Comparison of ENCODE assay signal across 20 mouse cellular contexts in genomic region chr7:99213686-99214085, GRCm38 (mm10). TPM values are rescaled to one million over a fixed set of nuclear protein-coding genes. Genes with fewer than 3 reads are reported as not detected.
DNase-seq lines count a peak whose midpoint lies in the region; ATAC-seq and TF ChIP-seq lines count a peak whose summit lies in the region.
"Had no signal": no experiment of that assay in that cellular context is flagged by ENCODE, and none has a peak within 500 bp of the region (broad histone marks: within the 10 kb centered on the region; RNA-seq: fewer than 3 reads in every experiment).

No protein-coding gene starts in this region.

- DNase-seq in layer of hippocampus, adult 11-12 months (ENCODE audit: low spot score), result peak; percentile 48
- no peak for DNase-seq in layer of hippocampus, adult 9-10 months (ENCODE audit: low spot score)
- DNase-seq in layer of hippocampus, postnatal 36 days, result peak; percentile 64 to 69
- DNase-seq in lung, adult 18-20 months, result no peak
- DNase-seq in hindbrain, postnatal 0 days (ENCODE audit: low spot score), result no peak
- DNase-seq: adrenal gland, adult 2 months; adrenal gland, postnatal 25 days; cerebellum, adult 11 months; cerebellum, adult 8-10 months; cerebellum, postnatal 36 days; gastrocnemius, postnatal 25 days; heart, postnatal 14 days had no signal

- H3K4me2 ChIP-seq in hindbrain, postnatal 0 days (ENCODE audit: low read depth, low read length), result no peak overlapping the region
- H3K4me2 ChIP-seq: embryonic facial prominence, embryonic 13.5 days; forebrain, embryonic 12.5 days; heart, embryonic 15.5 days; hindbrain, embryonic 13.5 days had no signal

- H3K27me3 ChIP-seq in hindbrain, postnatal 0 days (ENCODE audit: insufficient read depth, low read length), result no peaks in the 10 kb centered on the region
- H3K27me3 ChIP-seq: embryonic facial prominence, embryonic 13.5 days; heart, embryonic 15.5 days; hindbrain, embryonic 13.5 days had no signal

- no peak overlapping the region for H3K9ac ChIP-seq in hindbrain, postnatal 0 days (replicated peaks; ENCODE audit: low read length)
- H3K9ac ChIP-seq: embryonic facial prominence, embryonic 13.5 days; forebrain, embryonic 12.5 days; heart, embryonic 15.5 days; hindbrain, embryonic 13.5 days had no signal

- peak overlapping the region; percentile 88 for H3K27ac ChIP-seq in brown adipose tissue, adult 24 weeks (replicated peaks; ENCODE audit: low read depth, low read length)
- no peak overlapping the region for H3K27ac ChIP-seq in hindbrain, postnatal 0 days
- H3K27ac ChIP-seq: embryonic facial prominence, embryonic 13.5 days; forebrain, embryonic 12.5 days; heart, embryonic 15.5 days; hindbrain, embryonic 13.5 days had no signal

- ATAC-seq in hindbrain, postnatal 0 days, result no peak
- ATAC-seq: forebrain, embryonic 16.5 days had no signal

- H3K9me3 ChIP-seq in hindbrain, postnatal 0 days (ENCODE audit: low read length), result no peaks in the 10 kb centered on the region
- H3K9me3 ChIP-seq: embryonic facial prominence, embryonic 13.5 days; forebrain, embryonic 12.5 days; heart, embryonic 15.5 days; hindbrain, embryonic 13.5 days had no signal

- no peak for TF ChIP-seq CTCF in hindbrain, postnatal 0 days (IDR thresholded peaks at IDR 0.05; ENCODE audit: low read depth)

- H3K4me3 ChIP-seq in brown adipose tissue, adult 24 weeks (ENCODE audit: insufficient read depth, low read depth, low read length), result no peak overlapping the region
- no peak overlapping the region for H3K4me3 ChIP-seq in hindbrain, postnatal 0 days (ENCODE audit: low read length)
- H3K4me3 ChIP-seq: embryonic facial prominence, embryonic 13.5 days; forebrain, embryonic 12.5 days; heart, embryonic 15.5 days; hindbrain, embryonic 13.5 days had no signal

- H3K36me3 ChIP-seq in hindbrain, postnatal 0 days (ENCODE audit: insufficient read depth, low read length), result no peaks in the 10 kb centered on the region
- H3K36me3 ChIP-seq: embryonic facial prominence, embryonic 13.5 days; forebrain, embryonic 12.5 days; heart, embryonic 15.5 days; hindbrain, embryonic 13.5 days had no signal

- 80% methylated on average over 2 of the region's 2 CpGs for WGBS in hindbrain, postnatal 0 days

- H3K4me1 ChIP-seq in brown adipose tissue, adult 24 weeks (ENCODE audit: control insufficient read depth, insufficient read depth, insufficient read length, low read length), result peaks cover 19% of the 10 kb centered on the region
- no peaks in the 10 kb centered on the region; the same call in 1 of the 2 replicates for H3K4me1 ChIP-seq in hindbrain, postnatal 0 days (ENCODE audit: insufficient read depth, low read length)
- H3K4me1 ChIP-seq: forebrain, embryonic 12.5 days had no signal

RNA-seq across cellular contexts. Expression of gene Mogat2, which starts 24.7 kb away (rescaled TPM):
- 0.59 and 1.3 TPM in 2 replicates for polyA plus RNA-seq in brown adipose tissue, adult 24 weeks (2012; ENCODE audit: insufficient read depth, insufficient read length, missing spikeins)
- total RNA-seq in layer of hippocampus, postnatal 36 days (2021), result not detected
- 1.2 TPM in 1 of 2 replicates, not detected in the other for total RNA-seq in hindbrain, postnatal 0 days (2014; rRNA removed)
- 0.29 TPM in 2 replicates for polyA plus RNA-seq in hindbrain, postnatal 0 days (2015; fragmentation: Nextera tagmentation; extraction: Ambion mirVana)
- total RNA-seq: CH12.LX; gastrocnemius, postnatal 25 days; heart, postnatal 14 days had no signal

RNA-seq across cellular contexts. Expression of gene Dgat2, which starts 31.2 kb away (rescaled TPM):
- polyA plus RNA-seq in brown adipose tissue, adult 24 weeks (2012; ENCODE audit: insufficient read depth, insufficient read length, missing spikeins), result 1,082 and 1,581 TPM in 2 replicates
- total RNA-seq in layer of hippocampus, postnatal 36 days (2021), result 100 to 1,000 TPM in 1 of 2 experiments, 10 to 100 TPM in 1; 94.3 to 106 TPM
- total RNA-seq in hindbrain, postnatal 0 days (2014; rRNA removed), result 37.8 TPM in 2 replicates
- polyA plus RNA-seq in hindbrain, postnatal 0 days (2015; fragmentation: Nextera tagmentation; extraction: Ambion mirVana), result 28.3 and 29.9 TPM in 2 replicates

RNA-seq across cellular contexts. Expression of gene Map6, which starts 53.6 kb away (rescaled TPM):
- 9.4 and 18.8 TPM in 2 replicates for polyA plus RNA-seq in brown adipose tissue, adult 24 weeks (2012; ENCODE audit: insufficient read depth, insufficient read length, missing spikeins)
- 100 to 1,000 TPM; 102 to 105 TPM for total RNA-seq in layer of hippocampus, postnatal 36 days (2021)
- 292 and 327 TPM in 2 replicates for total RNA-seq in hindbrain, postnatal 0 days (2014; rRNA removed)
- 97.4 and 111 TPM in 2 replicates for polyA plus RNA-seq in hindbrain, postnatal 0 days (2015; fragmentation: Nextera tagmentation; extraction: Ambion mirVana)
- total RNA-seq: granulocyte monocyte progenitor cell, adult 5-6 weeks had no signal

Comparison
In these comparisons a context has a peak if more than half of its experiments do, and no peak if none do; other contexts are left out.
1. DNase-seq: peak in layer of hippocampus, adult 11-12 months (single experiment) and layer of hippocampus, postnatal 36 days (2 of 2); none in layer of hippocampus, adult 9-10 months (single experiment), lung, adult 18-20 months (0 of 2) and hindbrain, postnatal 0 days (single experiment).